Mouse (Mus musculus) midbrain, postnatal 0 days (tissue): ENCODE measurements around the gene Ccdc105. TPM values are rescaled to one million over a fixed set of nuclear protein-coding genes. Genes with fewer than 3 reads are reported as not detected.
A peak's percentile ranks its signal among the peaks of the same experiment; 100 is the strongest.

Experiments used
- ATAC-seq: fragments of 200-750 bp; cut with Nextera tagmentation; 2 replicates; pipeline ENCODE4 v1.8.0; 2017; ENCODE audit warnings: moderate number of reproducible peaks, mild to moderate bottlenecking, moderate TSS enrichment, moderate library complexity; ENCODE audit not compliant: low FRiP score
- DNase-seq: peaks from one replicate; pipeline ENCODE4 v3.0.0-alpha.2; 2015; ENCODE audit warnings: low spot score
- H3K27ac ChIP-seq: fragments of 300-500 bp; sonication (generic); 2 replicates; pipeline ENCODE4 v1.5.1; 2014; ENCODE audit warnings: low read depth, mild to moderate bottlenecking, low read length, mixed read lengths
- H3K27me3 ChIP-seq: fragments of 300-500 bp; sonication (generic); 2 replicates; pipeline ENCODE4 v1.6.1; 2014; ENCODE audit warnings: low read length, control low read depth, mixed read lengths; ENCODE audit not compliant: insufficient read depth
- H3K36me3 ChIP-seq: fragments of 300-500 bp; sonication (generic); 2 replicates; pipeline ENCODE4 v1.6.1; 2014; ENCODE audit warnings: low read length, control low read depth, mixed read lengths; ENCODE audit not compliant: insufficient read depth
- H3K4me1 ChIP-seq: fragments of 300-500 bp; sonication (generic); 2 replicates; pipeline ENCODE4 v1.6.1; 2014; ENCODE audit warnings: mild to moderate bottlenecking, control low read depth, antibody characterized with exemption, low read length, mixed read lengths; ENCODE audit not compliant: insufficient read depth
- H3K4me2 ChIP-seq: fragments of 300-500 bp; sonication (generic); 2 replicates; pipeline ENCODE4 v1.6.1; 2014; ENCODE audit warnings: low read depth, mild to moderate bottlenecking, low read length, mixed read lengths; ENCODE audit not compliant: poor library complexity, severe bottlenecking
- H3K4me3 ChIP-seq: fragments of 300-500 bp; sonication (generic); 2 replicates; pipeline ENCODE4 v1.5.1; 2014; ENCODE audit warnings: low read depth, mild to moderate bottlenecking, low read length, moderate library complexity
- H3K9ac ChIP-seq: fragments of 300-500 bp; sonication (generic); replicated peaks from 2 replicates; pipeline ENCODE4 v1.6.1; 2014; ENCODE audit warnings: mild to moderate bottlenecking, low read length, moderate library complexity, mixed read lengths; ENCODE audit not compliant: poor library complexity, severe bottlenecking
- H3K9me3 ChIP-seq: fragments of 300-500 bp; sonication (generic); 2 replicates; pipeline ENCODE4 v1.6.1; 2016; ENCODE audit warnings: low read length, control low read depth
- CTCF ChIP-seq: IDR thresholded peaks from 2 replicates; pipeline ENCODE4 v1.5.1; 2016; ENCODE audit warnings: antibody characterized with exemption, mild to moderate bottlenecking
- WGBS: fragments of 180-500 bp; shearing (Covaris S2); extraction: QIAGEN DNeasy Blood & Tissue Kit; methylation state at CpG from one replicate; pipeline ENCODE4 v1.1.7; 2014; 5-methylcytosine and 5-hydroxymethylcytosine counted together
- polyA plus RNA-seq: library from polyadenylated mRNA; unstranded; fragments of >200 nt; fragmentation: Nextera tagmentation; extraction: Ambion mirVana; gene quantifications from 2 replicates; pipeline ENCODE4 v1.2.1, GENCODE M21; 2015
- total RNA-seq: library from RNA; depleted of rRNA; stranded (reverse); fragments of >200 nt; gene quantifications from 2 replicates; pipeline ENCODE4 v1.2.3, GENCODE M21; 2014

Ccdc105 gene
- total and polyA plus RNA-seq, 2 experiments from 2014 or later: 0.22 to 0.23 TPM

GRCm38 (mm10) chr10:78779527-78779926, 26.7 kb upstream of the Ccdc105 start:
- Histone ChIP-seq H3K9ac (peak overlapping the region; percentile 85), H3K27me3 (no peaks in the 10 kb centered on the region), H3K36me3 (no peaks in the 10 kb centered on the region), H3K9me3 (no peaks in the 10 kb centered on the region), H3K27ac (peak overlapping the region; percentile 72), H3K4me3 (peak overlapping the region; percentile 75), H3K4me1 (0 out of 2 replicates have a peak, but pooled peaks cover 2% of the 10 kb centered on the region), H3K4me2 (peak overlapping the region; percentile 70)
- peak; percentile 4 for DNase-seq
- no peak for ATAC-seq
- WGBS: 53% methylated on average over 9 of the region's 9 CpGs
- no peak for TF ChIP-seq CTCF

DNA sequence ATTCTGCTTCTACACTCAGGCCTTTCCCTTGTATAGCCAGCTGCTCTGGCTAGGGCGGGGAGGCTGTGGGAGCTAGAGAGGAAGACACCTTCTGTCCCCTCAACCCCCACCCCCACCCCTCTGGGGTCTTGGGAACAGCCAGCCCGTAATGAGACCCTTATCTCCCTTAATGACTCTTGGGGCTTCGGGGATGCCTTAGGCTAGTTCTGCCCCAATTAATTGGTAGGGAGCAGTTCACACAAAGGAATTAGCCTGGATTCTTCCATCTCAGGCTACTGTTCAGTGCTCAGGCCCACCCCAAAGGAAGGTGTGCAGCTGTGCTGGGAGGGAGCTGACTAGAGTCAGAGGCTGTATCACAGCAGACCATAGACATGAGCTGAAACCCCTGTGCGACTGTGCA, 23.0 kb upstream of the Ccdc105 start:
- ATAC-seq: no peak
- DNase-seq: peak; percentile 12

GRCm38 (mm10) chr10:78765570-78765969, 12.7 kb upstream of the Ccdc105 start:
- Histone ChIP-seq H3K4me3 (no peak overlapping the region), H3K27ac (no peak overlapping the region), H3K4me1 (no peaks in the 10 kb centered on the region), H3K9ac (no peak overlapping the region), H3K9me3 (0 out of 2 replicates have a peak, but pooled peaks cover 4% of the 10 kb centered on the region), H3K27me3 (no peaks in the 10 kb centered on the region), H3K36me3 (no peaks in the 10 kb centered on the region; the same call in 1 of the 2 replicates), H3K4me2 (no peak overlapping the region)
- DNase-seq (no peak), ATAC-seq (no peak)
- no peak for TF ChIP-seq CTCF
- WGBS: 80% methylated on average over 1 of the region's 1 CpGs

More for the DNA sequence above, 23.0 kb upstream of the Ccdc105 start:
- H3K4me2 ChIP-seq: no peak overlapping the region
- no peaks in the 10 kb centered on the region for H3K27me3 ChIP-seq
- no peaks in the 10 kb centered on the region for H3K4me1 ChIP-seq
- no peaks in the 10 kb centered on the region for H3K36me3 ChIP-seq
- no peaks in the 10 kb centered on the region for H3K9me3 ChIP-seq
- no peak overlapping the region for H3K27ac ChIP-seq
- 37% methylated on average over 4 of the region's 4 CpGs for WGBS
- no peak overlapping the region for H3K9ac ChIP-seq
- TF ChIP-seq CTCF: no peak
- no peak overlapping the region for H3K4me3 ChIP-seq

DNA sequence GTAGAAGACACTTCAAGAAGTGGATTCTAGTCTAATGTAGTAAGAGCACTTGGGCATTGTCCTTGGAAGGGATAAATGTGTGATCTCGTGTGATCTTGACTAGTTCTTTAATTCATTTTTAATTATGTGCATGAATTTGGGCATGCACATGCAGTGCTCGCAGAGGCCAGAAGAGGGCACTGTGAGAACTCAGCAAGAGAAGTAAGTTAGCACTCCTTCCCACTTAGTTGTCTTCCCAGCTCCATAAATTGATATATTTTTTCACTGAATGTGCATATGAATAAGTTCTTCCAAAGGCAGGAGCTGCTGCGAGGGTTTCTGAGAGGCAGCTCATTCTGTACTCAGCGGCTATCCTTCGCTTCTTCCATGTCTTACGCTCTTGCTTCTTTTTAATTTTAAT, 3.2 kb upstream of the Ccdc105 start:
- Histone ChIP-seq H3K27me3 (no peaks in the 10 kb centered on the region), H3K9me3 (no peaks in the 10 kb centered on the region), H3K4me1 (no peaks in the 10 kb centered on the region; the same call in 1 of the 2 replicates), H3K36me3 (no peaks in the 10 kb centered on the region), H3K4me2 (no peak overlapping the region; the same call in 1 of the 2 replicates), H3K9ac (no peak overlapping the region), H3K27ac (no peak overlapping the region), H3K4me3 (no peak overlapping the region)
- TF ChIP-seq CTCF: peak; percentile 92
- 18% methylated on average over 6 of the region's 6 CpGs for WGBS
- DNase-seq (peak; percentile 76), ATAC-seq (0 out of 2 replicates have a peak, but pooled peaks have one; percentile 0)

DNA sequence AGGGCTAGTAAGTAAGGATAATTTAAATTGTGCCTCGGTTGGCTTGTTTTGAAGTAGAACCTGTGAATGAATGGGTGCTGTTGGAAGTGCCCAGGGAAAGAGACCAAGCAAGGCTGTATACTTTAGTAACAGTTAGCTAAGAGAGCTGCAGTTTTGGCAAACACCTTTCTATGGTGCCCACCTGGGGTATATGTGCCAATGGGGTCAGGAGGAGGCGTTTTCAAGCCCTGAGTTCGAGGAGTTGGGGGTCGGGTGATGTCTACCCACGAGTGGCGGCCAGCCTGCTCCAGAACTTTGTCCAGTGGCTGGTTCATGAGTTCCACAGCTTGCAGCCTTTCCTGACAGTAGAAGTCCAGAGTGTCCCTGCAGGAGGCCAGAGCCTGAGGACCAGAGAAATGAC, 3.9 kb downstream of the Ccdc105 start:
- 88% methylated on average over 6 of the region's 6 CpGs for WGBS
- no peak for ATAC-seq
- H3K27ac ChIP-seq: no peak overlapping the region
- TF ChIP-seq CTCF: no peak
- H3K36me3 ChIP-seq: no peaks in the 10 kb centered on the region
- no peaks in the 10 kb centered on the region; the same call in 1 of the 2 replicates for H3K4me1 ChIP-seq
- H3K4me3 ChIP-seq: no peak overlapping the region
- no peak for DNase-seq
- no peaks in the 10 kb centered on the region for H3K27me3 ChIP-seq
- H3K4me2 ChIP-seq: no peak overlapping the region
- H3K9me3 ChIP-seq: no peaks in the 10 kb centered on the region
- no peak overlapping the region for H3K9ac ChIP-seq

GRCm38 (mm10) chr10:78748161-78748560, 4.7 kb downstream of the Ccdc105 start:
- DNase-seq: no peak
- H3K9me3 ChIP-seq: no peaks in the 10 kb centered on the region
- TF ChIP-seq CTCF: no peak
- no peaks in the 10 kb centered on the region; the same call in 1 of the 2 replicates for H3K4me1 ChIP-seq
- no peak overlapping the region for H3K27ac ChIP-seq
- 80% methylated on average over 13 of the region's 13 CpGs for WGBS
- no peak for ATAC-seq
- H3K36me3 ChIP-seq: no peaks in the 10 kb centered on the region
- H3K27me3 ChIP-seq: no peaks in the 10 kb centered on the region
- H3K4me3 ChIP-seq: peak overlapping the region; percentile 49
- H3K4me2 ChIP-seq: peak overlapping the region; percentile 67
- no peak overlapping the region for H3K9ac ChIP-seq
